Mouse (Mus musculus) left cerebral cortex, adult 11 months (tissue): ENCODE data around the gene Rin2.
A peak's percentile ranks its signal among the peaks of the same experiment; 100 is the strongest.
"Not testable (repeated sequence)": the region's sequence is repeated elsewhere in the genome, so short reads cannot be mapped to it uniquely, and the experiment has no call there.

Source experiments
- DNase-seq: peaks from one replicate; pipeline ENCODE4 v3.0.0; 2022; ENCODE audit warnings: low spot score

Gene Rin2

DNA sequence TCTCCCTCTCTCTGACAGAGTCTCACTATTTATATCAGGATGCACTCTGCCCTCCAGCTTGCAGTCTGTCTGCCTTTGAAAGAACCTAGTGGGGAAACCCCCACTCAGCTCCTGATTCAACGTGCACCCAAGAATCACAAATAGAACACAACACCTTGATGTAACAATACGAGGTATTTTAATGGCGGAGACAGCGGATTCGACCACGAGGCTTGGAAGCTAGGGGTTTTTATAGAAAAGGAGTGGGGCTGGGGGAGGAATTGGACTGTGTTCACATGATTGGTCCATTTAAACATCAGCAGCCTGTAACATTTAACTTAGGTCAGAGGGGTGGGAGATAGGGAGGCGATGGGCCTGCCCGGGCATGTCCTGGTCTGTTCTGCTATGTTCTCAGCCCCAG, 225.3 kb downstream of the Rin2 start:
- DNase-seq: not testable (repeated sequence)

DNA sequence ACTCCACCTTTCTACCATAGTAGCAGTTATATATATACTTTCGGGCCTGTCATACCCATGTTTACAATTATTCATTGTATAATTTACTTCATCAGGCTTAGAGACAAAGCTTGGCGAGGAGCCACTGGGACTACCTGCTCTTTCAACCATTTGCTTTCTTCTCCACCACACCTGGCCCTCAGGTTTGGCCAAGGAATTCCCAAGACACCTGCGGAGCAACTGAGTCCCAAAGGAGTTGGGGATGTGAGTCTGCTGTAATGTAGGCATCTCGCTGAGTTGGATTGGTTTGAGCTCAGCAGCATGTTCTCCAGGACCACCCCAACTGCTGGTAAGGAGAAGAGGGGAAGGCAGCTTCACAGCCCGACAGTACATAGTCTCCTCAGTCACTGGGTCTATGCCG, 226.8 kb downstream of the Rin2 start, which contains the start of gene Naa20:
TSS of gene Naa20 (plus strand) at position 239 of the 400 bp plus-strand sequence.
- DNase-seq: no peak

DNA sequence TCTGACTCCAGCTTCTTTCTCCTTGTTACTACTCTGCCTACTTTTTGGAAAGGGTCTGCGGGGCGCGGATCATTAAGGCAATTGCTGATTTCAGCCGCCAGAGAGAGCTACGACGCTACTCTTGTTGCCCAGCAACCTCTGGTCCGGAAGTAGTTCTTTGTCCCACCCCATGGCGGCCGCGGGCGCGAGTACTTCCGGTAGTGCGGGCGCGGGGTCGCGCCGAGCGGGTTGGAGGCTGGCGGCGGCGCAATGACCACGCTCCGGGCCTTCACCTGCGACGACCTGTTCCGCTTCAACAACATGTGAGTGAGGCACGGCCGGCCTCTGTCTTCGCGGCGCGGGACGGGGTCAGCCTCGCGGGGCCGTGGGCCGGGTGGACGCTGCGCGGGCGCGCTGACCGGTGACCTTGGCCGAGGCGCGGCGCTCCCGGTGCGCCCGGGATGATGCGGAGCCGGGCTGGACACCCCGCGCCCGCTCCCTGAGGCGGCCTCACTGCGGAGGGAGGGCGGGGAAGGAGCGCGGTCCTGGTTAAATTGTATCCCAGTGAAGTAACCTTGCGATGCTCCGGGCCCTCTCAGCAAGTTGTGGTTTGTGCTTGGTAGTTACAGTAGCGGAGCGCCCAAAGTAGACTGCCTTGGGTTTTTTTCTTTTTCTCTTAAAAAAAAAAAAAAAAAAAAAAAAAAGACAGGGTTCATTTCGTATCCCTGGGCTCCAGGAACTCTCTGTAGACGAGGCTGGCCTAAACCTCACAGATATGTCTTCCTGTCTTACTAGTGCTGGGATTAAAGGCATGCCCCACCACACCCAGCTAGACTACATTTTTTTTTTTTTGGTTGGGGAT, 228.3 kb downstream of the Rin2 start:
- peak; percentile 84 for DNase-seq

DNA sequence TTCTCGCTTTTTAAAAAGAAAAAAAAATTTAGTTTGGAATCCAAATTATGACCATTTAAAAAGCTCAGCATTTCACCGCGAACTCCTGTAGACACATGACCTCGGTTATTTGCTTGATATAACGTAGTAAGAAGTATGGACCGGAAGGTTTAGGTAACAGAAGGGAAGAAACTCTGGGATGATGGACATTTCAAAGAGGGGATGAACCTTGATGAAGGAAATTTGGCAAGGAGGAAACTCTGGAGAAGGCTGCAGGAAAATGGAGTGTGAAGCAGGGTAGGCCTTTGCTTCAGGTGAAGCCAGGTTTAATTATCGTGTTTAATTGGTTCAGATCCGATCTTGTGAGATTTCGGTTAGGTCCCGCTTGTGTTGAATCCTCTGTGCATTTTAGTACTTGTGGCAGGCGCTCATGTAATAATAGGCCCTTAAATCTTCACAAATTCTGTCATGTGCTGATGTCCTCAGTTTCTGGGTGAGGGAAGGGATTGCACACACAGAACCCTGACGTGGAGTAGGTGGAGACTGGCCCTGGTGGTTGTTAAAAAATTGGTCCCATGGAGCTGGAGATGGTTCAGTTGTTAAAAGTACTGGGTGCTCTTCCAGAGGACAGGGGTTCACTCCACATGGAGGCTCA, 229.1 kb downstream of the Rin2 start:
- no peak for DNase-seq

DNA sequence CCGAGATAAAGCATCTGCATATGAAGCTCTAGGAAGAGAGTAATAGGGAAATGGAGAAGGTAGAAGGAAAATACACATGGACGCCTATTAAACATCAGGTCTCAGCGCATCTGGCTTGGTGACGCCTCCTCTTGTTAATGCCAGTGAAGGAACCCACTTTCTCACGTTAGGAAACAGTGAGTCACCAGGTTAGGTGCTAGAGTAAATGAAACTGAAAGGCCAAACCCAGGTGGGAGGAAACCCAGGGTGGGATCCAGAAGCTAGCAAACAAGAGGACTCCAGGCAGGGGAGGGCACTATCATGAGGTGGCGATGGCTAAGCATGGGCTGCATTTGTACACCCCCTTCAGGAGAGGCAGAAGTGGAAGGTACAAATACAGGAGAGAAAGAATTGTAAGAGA, 230.1 kb downstream of the Rin2 start:
- DNase-seq: no peak

DNA sequence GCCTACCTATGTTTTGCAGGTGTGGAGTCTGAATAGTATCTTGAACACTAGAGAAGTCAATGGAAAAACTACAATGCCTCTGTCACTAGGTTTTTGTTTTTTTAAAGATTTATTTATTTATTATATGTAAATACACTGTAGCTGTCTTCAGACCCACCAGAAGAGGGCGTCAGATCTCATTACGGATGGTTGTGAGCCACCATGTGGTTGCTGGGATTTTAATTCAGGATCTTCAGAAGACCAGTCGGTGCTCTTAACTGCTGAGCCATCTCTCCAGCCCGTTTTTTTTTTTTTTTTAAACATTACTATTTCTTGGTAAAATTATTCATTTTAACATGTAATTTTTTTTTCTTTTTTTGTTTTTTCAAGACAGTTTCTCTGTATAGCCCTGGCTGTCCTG, 230.9 kb downstream of the Rin2 start:
- not testable (repeated sequence) for DNase-seq

DNA sequence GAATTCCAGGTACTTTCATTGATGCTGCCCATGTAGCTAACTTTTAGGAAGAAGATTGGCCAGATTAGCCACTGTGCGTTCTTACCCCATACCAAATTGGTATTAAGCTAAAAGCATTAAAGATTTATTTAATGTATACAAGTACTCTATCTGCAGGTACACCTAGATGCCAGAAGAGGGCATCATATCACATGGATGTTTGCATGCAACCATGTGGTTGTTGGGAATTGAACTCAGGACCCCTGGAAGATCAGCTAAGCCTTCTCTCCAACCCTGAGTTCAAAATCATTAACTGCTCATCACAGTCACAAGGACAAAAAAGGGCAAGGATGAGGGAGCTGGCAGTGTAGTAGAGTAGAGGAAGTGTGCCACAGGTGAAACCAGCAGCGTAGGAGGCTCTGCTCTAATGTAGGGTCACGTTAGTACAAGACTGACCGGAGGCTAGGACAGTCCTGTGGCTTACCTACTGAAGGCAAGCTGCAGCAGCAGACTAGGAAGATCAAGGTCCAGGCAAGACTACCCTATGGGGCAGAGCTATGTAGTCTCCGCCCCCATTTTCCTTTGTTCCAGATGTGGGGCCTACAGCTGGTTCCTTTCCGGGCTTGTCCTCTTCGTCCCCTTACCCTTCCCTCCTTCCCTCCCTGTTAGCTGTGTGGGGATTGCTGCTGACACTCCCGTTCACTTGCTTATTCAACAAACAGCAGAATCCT, 246.1 kb downstream of the Rin2 start:
- no peak for DNase-seq

DNA sequence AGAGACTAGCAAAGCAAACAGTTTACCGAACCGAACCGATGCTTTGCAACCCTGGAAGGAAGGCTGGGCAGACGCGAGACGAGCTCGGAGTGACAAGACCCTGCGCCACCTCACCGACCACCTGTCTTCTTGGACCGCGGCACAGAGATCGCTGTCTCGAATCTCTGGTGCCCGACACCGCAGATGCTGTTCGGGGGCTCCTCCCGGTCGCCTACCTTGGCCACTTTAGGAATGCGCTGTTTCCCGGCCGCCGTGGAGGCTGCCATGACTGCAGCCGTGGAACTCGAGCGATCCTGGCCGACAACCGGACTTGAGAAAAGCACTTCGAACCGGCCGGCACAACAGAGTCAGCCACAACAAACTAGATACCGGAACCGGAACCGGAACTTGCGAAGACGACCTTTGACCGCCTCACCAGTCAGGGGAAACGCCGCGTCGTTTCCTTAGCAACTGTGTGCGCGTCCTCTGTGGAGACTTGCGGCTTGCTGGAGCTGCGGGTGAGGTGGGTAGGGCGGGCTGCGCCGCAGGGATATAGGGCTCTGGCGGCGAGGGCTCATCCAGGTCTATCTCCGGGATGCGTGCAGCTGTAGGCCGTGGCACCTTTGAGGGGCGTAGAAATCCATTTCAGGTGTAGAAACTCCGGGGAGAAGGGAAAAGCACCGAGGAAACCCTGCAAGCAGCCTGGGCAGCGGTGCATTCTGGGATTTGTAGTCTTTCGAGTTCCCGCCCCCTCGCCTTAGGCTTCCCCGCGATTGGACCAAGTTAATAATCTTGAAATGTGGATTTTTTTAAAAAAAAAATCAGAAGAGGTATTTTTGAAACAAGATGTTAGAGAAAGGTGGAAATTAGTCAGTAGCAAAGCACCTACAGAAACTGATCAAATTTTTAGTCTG, 259.6 kb downstream of the Rin2 start, which contains the start of the genes Cfap61 and Crnkl1:
TSS of gene Cfap61 (plus strand) at position 446 of the 893 bp plus-strand sequence.
TSS of gene Crnkl1 (minus strand) at position 676 of the 893 bp plus-strand sequence.
- DNase-seq: peak; percentile 88

DNA sequence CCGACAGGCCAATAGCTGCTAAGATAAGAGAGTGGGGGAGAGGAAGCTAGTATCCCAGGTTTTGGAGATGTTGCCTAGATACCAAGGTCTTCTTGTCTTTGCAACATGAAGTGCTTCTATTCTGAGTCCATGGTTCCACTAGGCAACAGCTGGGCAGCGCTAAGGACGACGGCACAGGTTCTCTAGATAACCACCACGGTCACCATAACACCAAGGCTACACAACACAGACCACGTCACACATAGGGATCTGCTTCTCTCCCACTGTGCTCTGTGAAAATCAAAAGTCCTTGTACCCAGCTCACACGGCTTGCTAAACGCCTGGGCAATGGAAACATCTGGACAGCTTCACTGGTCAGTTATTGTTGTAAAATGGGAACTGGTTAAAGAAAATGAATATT, 262.0 kb downstream of the Rin2 start:
- DNase-seq: no peak
